Mouse (Mus musculus) kidney, adult 2 months (tissue): ENCODE measurements at regions not wholly inside any gene's neighbourhood (a gene's known extent, or its start where the extent isn't known, plus 50 kb on each side); places are given as distances from the start of the nearest gene placed in this dataset.

Experiments used
- DNase-seq: peaks from one replicate; pipeline ENCODE4 v3.0.0; 2021
- H3K27ac ChIP-seq: fragments of 200-500 bp; 2 replicates; pipeline ENCODE4 v1.5.1; 2012; ENCODE audit warnings: low read depth, low read length, control low read depth, inconsistent platforms; ENCODE audit not compliant: insufficient read depth
- H3K27me3 ChIP-seq: fragments of 200-500 bp; replicated peaks from 2 replicates; pipeline ENCODE4 v1.6.1; 2012; ENCODE audit warnings: mild to moderate bottlenecking, moderate library complexity, low read length, inconsistent platforms; ENCODE audit not compliant: control insufficient read depth, insufficient read depth
- H3K36me3 ChIP-seq: fragments of 200-500 bp; 2 replicates; pipeline ENCODE4 v1.6.1; 2012; ENCODE audit warnings: mild to moderate bottlenecking, moderate library complexity, low read length, inconsistent platforms; ENCODE audit not compliant: control insufficient read depth, insufficient read depth
- H3K4me1 ChIP-seq: fragments of 200-500 bp; 2 replicates; pipeline ENCODE4 v1.6.1; 2011; ENCODE audit warnings: low read length; ENCODE audit not compliant: control insufficient read depth, insufficient read depth
- H3K4me3 ChIP-seq: fragments of 200-500 bp; 2 replicates; pipeline ENCODE4 v1.5.1; 2011; ENCODE audit warnings: mild to moderate bottlenecking, low read depth, low read length, control low read depth; ENCODE audit not compliant: insufficient read depth
- CTCF ChIP-seq: fragments of 200-500 bp; conservative IDR thresholded peaks from 2 replicates; pipeline ENCODE4 v1.5.1; 2011; ENCODE audit warnings: low read depth, mild to moderate bottlenecking, control low read depth, low read length, moderate library complexity, mixed read lengths; ENCODE audit not compliant: insufficient read depth, insufficient read length
- POLR2A ChIP-seq: fragments of 200-500 bp; IDR thresholded peaks from one replicate; pipeline ENCODE4 v1.6.1; 2011; ENCODE audit warnings: low read depth, low read length, control low read depth
- WGBS: fragments of 180-500 bp; shearing (Covaris S2); methylation state at CpG from one replicate; pipeline ENCODE4 v1.1.7; 2018; 5-methylcytosine and 5-hydroxymethylcytosine counted together

GRCm38 (mm10) chr8:103391359-103391758, 605.9 kb upstream of the Cdh11 start:
- no peaks in the 10 kb centered on the region for H3K27me3 ChIP-seq
- H3K27ac ChIP-seq: no peak overlapping the region
- 84% methylated on average over 6 of the region's 6 CpGs for WGBS
- TF ChIP-seq CTCF: no peak
- TF ChIP-seq POLR2A: no peak
- H3K36me3 ChIP-seq: no peaks in the 10 kb centered on the region
- DNase-seq: no peak
- no peaks in the 10 kb centered on the region for H3K4me1 ChIP-seq
- H3K4me3 ChIP-seq: no peak overlapping the region

DNA sequence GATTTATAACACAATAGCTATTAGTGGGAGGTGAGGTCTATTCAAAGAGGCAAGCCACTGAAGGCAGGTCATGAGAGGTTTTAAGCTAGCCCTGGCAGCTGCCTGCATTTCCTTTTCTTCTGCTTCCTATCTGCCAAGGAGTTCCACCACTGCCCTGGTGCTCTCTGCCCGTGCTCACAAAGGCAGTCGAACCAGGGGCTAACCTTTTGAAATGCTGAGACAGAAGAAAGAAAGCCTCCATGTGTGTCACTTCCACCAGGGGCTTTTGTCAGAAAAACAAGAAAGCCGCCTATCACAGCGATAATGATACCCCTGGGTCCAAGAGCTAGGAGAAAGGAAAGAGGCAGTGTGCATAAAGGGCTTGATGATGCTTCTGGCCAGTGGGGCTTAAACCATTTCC, 609.9 kb upstream of the Cdh11 start:
- H3K27ac ChIP-seq: no peak overlapping the region
- DNase-seq: no peak
- no peaks in the 10 kb centered on the region for H3K36me3 ChIP-seq
- WGBS: 34% methylated on average over 4 of the region's 4 CpGs
- no peak overlapping the region for H3K4me3 ChIP-seq
- TF ChIP-seq POLR2A (no peak), CTCF (no peak)
- no peaks in the 10 kb centered on the region for H3K27me3 ChIP-seq
- no peaks in the 10 kb centered on the region for H3K4me1 ChIP-seq

DNA sequence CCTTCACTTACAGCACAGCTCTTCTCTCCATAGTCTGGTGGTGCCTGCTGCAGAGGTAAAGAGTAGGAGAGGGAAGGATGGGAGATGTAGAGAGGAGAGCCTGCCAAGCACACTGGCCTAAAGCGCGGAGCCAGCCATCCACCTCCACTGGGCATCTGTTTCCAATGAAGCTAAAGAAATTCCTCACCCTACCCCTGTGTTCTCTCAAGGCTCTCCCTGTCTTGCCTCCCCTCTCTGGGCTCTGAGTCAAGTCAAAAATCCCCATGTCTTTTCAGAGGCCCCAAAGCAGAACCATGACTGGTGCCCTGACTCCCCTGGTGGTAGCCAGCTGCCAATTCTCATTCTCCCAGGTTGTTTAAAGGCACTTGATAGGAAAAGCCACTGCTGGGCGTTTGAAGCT, 612.7 kb upstream of the Cdh11 start:
- Histone ChIP-seq H3K4me3 (no peak overlapping the region), H3K27ac (no peak overlapping the region), H3K4me1 (no peaks in the 10 kb centered on the region), H3K36me3 (no peaks in the 10 kb centered on the region), H3K27me3 (no peaks in the 10 kb centered on the region)
- TF ChIP-seq POLR2A (no peak), CTCF (no peak)
- DNase-seq: no peak
- 91% methylated on average over 3 of the region's 3 CpGs for WGBS

- no peak overlapping the region for H3K27ac ChIP-seq
- no peaks in the 10 kb centered on the region for H3K4me1 ChIP-seq
- no peaks in the 10 kb centered on the region for H3K27me3 ChIP-seq
- TF ChIP-seq POLR2A (no peak), CTCF (no peak)
- H3K4me3 ChIP-seq: no peak overlapping the region
- no peaks in the 10 kb centered on the region for H3K36me3 ChIP-seq
- WGBS: 81% methylated on average over 3 of the region's 3 CpGs
- no peak for DNase-seq
Observed at GRCm38 (mm10) chr8:103399466-103399865, 614.0 kb upstream of the Cdh11 start.

DNA sequence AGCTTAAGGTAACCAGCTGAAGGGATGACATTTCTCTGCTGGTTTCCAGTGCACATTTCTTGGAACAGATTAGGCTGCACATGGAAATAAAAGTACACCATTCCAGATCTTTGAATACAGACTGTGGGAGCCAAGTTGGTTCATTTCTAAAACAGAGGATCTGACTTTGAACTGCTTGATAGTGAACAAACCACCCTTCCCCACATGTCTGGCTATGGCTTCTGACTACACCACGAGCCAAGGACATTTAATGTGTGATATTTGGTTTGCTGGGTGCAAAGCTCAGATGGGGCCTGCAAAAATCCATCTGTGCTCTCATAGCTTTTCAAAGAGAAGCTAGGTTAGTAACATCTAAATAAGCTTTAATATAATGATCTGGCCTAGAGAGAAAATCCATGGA, 614.7 kb upstream of the Cdh11 start:
- Histone ChIP-seq H3K4me3 (no peak overlapping the region), H3K36me3 (no peaks in the 10 kb centered on the region), H3K27me3 (no peaks in the 10 kb centered on the region), H3K4me1 (no peaks in the 10 kb centered on the region), H3K27ac (no peak overlapping the region)
- TF ChIP-seq POLR2A (no peak), CTCF (no peak)
- 80% methylated on average over 1 of the region's 1 CpGs for WGBS
- no peak for DNase-seq

GRCm38 (mm10) chr8:103402731-103403130, 617.3 kb upstream of the Cdh11 start:
- Histone ChIP-seq H3K4me1 (no peaks in the 10 kb centered on the region), H3K27me3 (no peaks in the 10 kb centered on the region), H3K36me3 (no peaks in the 10 kb centered on the region), H3K4me3 (no peak overlapping the region), H3K27ac (no peak overlapping the region)
- 86% methylated on average over 3 of the region's 3 CpGs for WGBS
- no peak for DNase-seq
- TF ChIP-seq CTCF (no peak), POLR2A (no peak)

DNA sequence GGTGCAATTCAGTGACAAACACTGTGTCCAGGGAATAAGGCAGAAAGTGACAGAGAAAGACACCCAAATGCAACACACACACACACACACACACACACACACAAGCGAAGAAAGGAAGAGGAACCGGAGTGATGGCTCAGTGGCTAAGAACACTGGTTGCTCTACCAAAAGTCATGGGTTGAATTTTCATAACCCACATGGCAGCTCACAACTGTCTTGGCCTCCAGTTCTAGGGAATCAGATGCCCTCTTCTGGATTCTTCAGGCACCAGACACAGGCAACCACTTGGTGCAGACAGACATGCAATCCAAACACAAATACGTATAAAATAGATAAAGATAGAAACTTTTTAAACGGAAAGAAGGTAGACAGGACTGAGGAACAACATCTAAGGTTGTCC, 618.4 kb upstream of the Cdh11 start:
- TF ChIP-seq CTCF (no peak), POLR2A (no peak)
- no peak for DNase-seq
- Histone ChIP-seq H3K4me3 (no peak overlapping the region), H3K27ac (no peak overlapping the region), H3K27me3 (no peaks in the 10 kb centered on the region), H3K36me3 (no peaks in the 10 kb centered on the region), H3K4me1 (no peaks in the 10 kb centered on the region)
- 86% methylated on average over 4 of the region's 4 CpGs for WGBS

DNA sequence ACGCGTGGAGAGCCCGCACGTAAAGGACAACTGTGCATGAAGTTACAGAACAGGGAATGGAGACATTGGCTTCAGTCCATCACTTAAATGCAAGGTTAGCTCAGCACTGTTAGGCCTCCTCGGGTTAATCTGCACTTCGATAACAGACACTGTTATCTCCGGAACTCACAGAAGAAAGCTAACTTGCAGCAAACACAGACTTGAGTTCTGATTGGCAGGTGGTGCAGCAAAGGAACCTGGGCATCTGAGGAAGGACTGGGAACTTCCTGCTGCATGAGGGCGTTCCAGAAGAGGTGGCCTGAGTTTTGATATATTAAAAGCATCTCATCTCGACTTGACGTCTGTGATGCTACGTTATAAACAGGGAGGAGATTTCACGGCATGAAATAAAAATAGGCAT, 620.3 kb upstream of the Cdh11 start:
- Histone ChIP-seq H3K27ac (no peak overlapping the region), H3K4me3 (no peak overlapping the region), H3K36me3 (no peaks in the 10 kb centered on the region), H3K4me1 (no peaks in the 10 kb centered on the region), H3K27me3 (no peaks in the 10 kb centered on the region)
- DNase-seq: no peak
- TF ChIP-seq POLR2A (no peak), CTCF (no peak)
- WGBS: 81% methylated on average over 12 of the region's 12 CpGs
